Mouse (Mus musculus): ENCODE measurements around the gene Nipal1. TPM values are rescaled to one million over a fixed set of nuclear protein-coding genes. Genes with fewer than 3 reads are reported as not detected.

The Nipal1 gene
- polyA plus RNA-seq, 2 experiments = 1.7 to 10.0 TPM

GRCm38 (mm10) chr5:72643655-72644054 is 3.9 kb upstream of the Nipal1 start:
- Histone ChIP-seq H3K36me3 (replicated peaks; ENCODE audit: control insufficient read depth, insufficient read depth, low read depth) (no peaks in the 10 kb centered on the region), H3K27me3 (ENCODE audit: control insufficient read depth, insufficient read depth, low read length) (peaks cover 2% of the 10 kb centered on the region; the same call in 1 of the 2 replicates), H3K4me2 (ENCODE audit: low read depth) (no peak overlapping the region), H3K27ac (no peak overlapping the region), H3K9me3 (ENCODE audit: control insufficient read depth, low read length) (no peaks in the 10 kb centered on the region), H3K4me1 (replicated peaks; ENCODE audit: control insufficient read depth in 2 of 2, insufficient read depth in 2 of 2, low read length in 1 of 2) (no peaks in the 10 kb centered on the region), H3K9ac (replicated peaks) (no peak overlapping the region), H3K4me3 (ENCODE audit: insufficient read depth in 1 of 2, low read depth in 2 of 2, low read length in 2 of 2) (no peak overlapping the region)
- 47% methylated on average over 7 of the region's 7 CpGs for WGBS (ENCODE audit: insufficient replicate concordance)
- no peak for ATAC-seq (ENCODE audit: insufficient read depth)
- no peak for DNase-seq (ENCODE audit: low read depth in 3 of 3, low spot score in 3 of 3)
- TF ChIP-seq EP300 (IDR thresholded peaks at IDR 0.05; ENCODE audit: low read depth) (no peak), CTCF (IDR thresholded peaks at IDR 0.05; ENCODE audit: low read depth) (no peak)

DNA sequence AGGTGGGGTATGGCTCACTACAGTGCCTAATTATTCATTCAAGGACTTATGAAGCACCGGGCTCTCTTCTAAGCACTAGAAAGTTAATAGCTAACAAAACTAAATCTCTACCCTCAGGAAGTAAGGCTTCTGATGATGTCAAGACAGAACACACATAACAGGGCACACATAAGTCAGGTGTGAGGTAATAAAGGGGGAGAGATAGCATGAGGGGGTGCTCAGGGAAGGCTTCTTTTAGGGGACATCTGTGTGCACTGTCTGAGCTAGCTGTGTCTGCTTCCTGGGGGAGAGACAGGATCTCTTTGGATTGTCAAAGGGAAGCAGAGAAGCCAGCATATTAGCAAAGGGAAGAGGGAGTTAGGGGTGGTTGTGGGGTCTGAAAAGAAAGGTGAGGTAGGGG is 3.4 kb upstream of the Nipal1 start, which contains the start of gene Cnga1:
TSS of gene Cnga1 (minus strand) at position 101 of the 400 bp plus-strand sequence.
- H3K9ac ChIP-seq (replicated peaks) = no peak within 1 kb of the TSS
- peaks cover 2% of the 10 kb centered on the region; the same call in 1 of the 2 replicates for H3K27me3 ChIP-seq (ENCODE audit: control insufficient read depth, insufficient read depth, low read length)
- no peak within 1 kb of the TSS for H3K4me2 ChIP-seq (ENCODE audit: low read depth)
- ATAC-seq (ENCODE audit: insufficient read depth) (no peak), DNase-seq (ENCODE audit: low read depth in 3 of 3, low spot score in 3 of 3) (no peak)
- no peak within 1 kb of the TSS for H3K27ac ChIP-seq
- H3K9me3 ChIP-seq (ENCODE audit: control insufficient read depth, low read length) = no peaks in the 10 kb centered on the region
- H3K36me3 ChIP-seq (replicated peaks; ENCODE audit: control insufficient read depth, insufficient read depth, low read depth) = no peaks in the 10 kb centered on the region
- H3K4me1 ChIP-seq (replicated peaks; ENCODE audit: control insufficient read depth in 2 of 2, insufficient read depth in 2 of 2, low read length in 1 of 2) = no peaks in the 10 kb centered on the region
- WGBS (ENCODE audit: insufficient replicate concordance) = 79% methylated on average over 1 of the region's 1 CpGs
- TF ChIP-seq EP300 (IDR thresholded peaks at IDR 0.05; ENCODE audit: low read depth) (no peak), CTCF (IDR thresholded peaks at IDR 0.05; ENCODE audit: low read depth) (no peak)
- no peak within 1 kb of the TSS for H3K4me3 ChIP-seq (ENCODE audit: insufficient read depth in 1 of 2, low read depth in 2 of 2, low read length in 2 of 2)

DNA sequence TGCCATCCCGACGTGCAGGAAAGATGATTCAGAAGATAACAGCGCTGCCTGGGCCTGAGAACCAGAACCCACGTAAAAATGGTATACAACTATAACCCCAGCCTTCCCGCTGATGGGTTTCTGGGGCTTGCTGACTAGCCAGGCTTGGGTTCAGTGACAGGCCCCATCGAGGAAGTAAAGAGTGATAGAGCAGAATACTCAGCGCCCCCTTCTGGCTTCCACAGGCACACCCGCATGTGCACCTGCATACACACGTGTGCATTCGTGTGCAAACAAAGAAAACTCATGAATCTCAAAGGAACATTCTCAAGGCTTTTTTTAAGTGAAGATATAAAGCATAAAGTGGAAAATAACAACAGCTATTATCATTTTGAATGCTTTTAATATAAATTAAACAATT is 1.5 kb upstream of the Nipal1 start:
- TF ChIP-seq CTCF (IDR thresholded peaks at IDR 0.05; ENCODE audit: low read depth) = peak; percentile 54
- no peak for TF ChIP-seq EP300 (IDR thresholded peaks at IDR 0.05; ENCODE audit: low read depth)
- H3K4me3 ChIP-seq (ENCODE audit: insufficient read depth in 1 of 2, low read depth in 2 of 2, low read length in 2 of 2) = no peak overlapping the region
- 26% methylated on average over 10 of the region's 10 CpGs for WGBS (ENCODE audit: insufficient replicate concordance)
- no peak for DNase-seq (ENCODE audit: low read depth in 3 of 3, low spot score in 3 of 3)
- no peak overlapping the region for H3K27ac ChIP-seq
- H3K9me3 ChIP-seq (ENCODE audit: control insufficient read depth, low read length) = no peaks in the 10 kb centered on the region
- ATAC-seq (ENCODE audit: insufficient read depth) = no peak
- H3K9ac ChIP-seq (replicated peaks) = no peak overlapping the region
- H3K4me1 ChIP-seq (replicated peaks; ENCODE audit: control insufficient read depth in 2 of 2, insufficient read depth in 2 of 2, low read length in 1 of 2) = 0 out of 4 replicates have a peak, but pooled peaks cover 0 to 2% of the 10 kb centered on the region in 2 experiments
- peaks cover 2% of the 10 kb centered on the region; the same call in 1 of the 2 replicates for H3K27me3 ChIP-seq (ENCODE audit: control insufficient read depth, insufficient read depth, low read length)
- H3K36me3 ChIP-seq (replicated peaks; ENCODE audit: control insufficient read depth, insufficient read depth, low read depth) = no peaks in the 10 kb centered on the region
- H3K4me2 ChIP-seq (ENCODE audit: low read depth) = no peak overlapping the region

GRCm38 (mm10) chr5:72646996-72647395 is 599 bp upstream of the Nipal1 start:
- DNase-seq (ENCODE audit: low read depth in 3 of 3, low spot score in 3 of 3) (no peak), ATAC-seq (ENCODE audit: insufficient read depth) (no peak)
- Histone ChIP-seq H3K27ac (no peak overlapping the region), H3K9ac (replicated peaks) (no peak overlapping the region), H3K4me1 (replicated peaks; ENCODE audit: control insufficient read depth in 2 of 2, insufficient read depth in 2 of 2, low read length in 1 of 2) (peaks cover 0 to 2% of the 10 kb centered on the region in 2 experiments; a peak in 1 of 4 replicates), H3K4me2 (ENCODE audit: low read depth) (peak overlapping the region; percentile 60), H3K9me3 (ENCODE audit: control insufficient read depth, low read length) (no peaks in the 10 kb centered on the region), H3K27me3 (ENCODE audit: control insufficient read depth, insufficient read depth, low read length) (peaks cover 2% of the 10 kb centered on the region; the same call in 1 of the 2 replicates), H3K4me3 (ENCODE audit: insufficient read depth in 1 of 2, low read depth in 2 of 2, low read length in 2 of 2) (no peak overlapping the region; a peak in 1 of 4 replicates), H3K36me3 (replicated peaks; ENCODE audit: control insufficient read depth, insufficient read depth, low read depth) (no peaks in the 10 kb centered on the region)
- WGBS (ENCODE audit: insufficient replicate concordance) = 31% methylated on average over 10 of the region's 10 CpGs
- TF ChIP-seq EP300 (IDR thresholded peaks at IDR 0.05; ENCODE audit: low read depth) = no peak
- TF ChIP-seq CTCF (IDR thresholded peaks at IDR 0.05; ENCODE audit: low read depth) = no peak

DNA sequence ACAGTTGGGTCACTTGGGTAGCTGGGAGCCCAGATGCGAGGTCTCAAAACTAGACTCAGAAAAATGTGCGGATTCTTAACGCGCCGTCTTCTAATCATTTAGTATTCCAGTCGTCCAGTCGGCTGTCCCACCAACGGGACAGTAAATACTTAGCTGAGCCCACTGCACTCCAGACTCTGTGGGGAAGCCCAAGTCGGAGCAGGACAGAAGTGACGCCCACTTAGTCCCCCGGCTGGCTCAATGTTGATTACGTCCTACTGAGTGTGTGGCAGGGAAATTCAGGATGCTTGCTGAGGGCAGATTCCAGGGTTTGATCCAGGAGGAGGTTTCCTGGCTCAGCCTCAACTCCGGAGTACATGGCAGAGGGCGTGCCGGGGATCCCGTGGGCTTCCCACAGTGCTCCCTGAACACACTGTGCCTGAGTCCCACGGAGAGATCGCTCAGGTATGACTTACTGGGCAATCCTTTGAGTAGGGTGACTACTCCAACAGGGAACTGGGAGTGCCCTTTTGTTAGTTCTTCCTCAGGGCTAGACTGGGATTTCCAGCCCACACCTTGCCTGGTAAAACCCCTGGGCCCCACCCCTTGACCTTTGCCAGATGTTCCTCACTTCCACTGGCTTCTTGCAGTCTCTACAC is 482 bp downstream of the Nipal1 start:
- H3K4me1 ChIP-seq (replicated peaks; ENCODE audit: control insufficient read depth in 2 of 2, insufficient read depth in 2 of 2, low read length in 1 of 2) = peaks cover 0 to 2% of the 10 kb centered on the region in 2 experiments; a peak in 1 of 4 replicates
- TF ChIP-seq CTCF (IDR thresholded peaks at IDR 0.05; ENCODE audit: low read depth) = no peak
- H3K4me3 ChIP-seq (ENCODE audit: insufficient read depth in 1 of 2, low read depth in 2 of 2, low read length in 2 of 2) = peak overlapping the region; percentile 44 to 55
- ATAC-seq (ENCODE audit: insufficient read depth) (peak; percentile 60), DNase-seq (ENCODE audit: low read depth in 3 of 3, low spot score in 3 of 3) (no peak)
- H3K27me3 ChIP-seq (ENCODE audit: control insufficient read depth, insufficient read depth, low read length) = peaks cover 2% of the 10 kb centered on the region; the same call in 1 of the 2 replicates
- no peaks in the 10 kb centered on the region for H3K9me3 ChIP-seq (ENCODE audit: control insufficient read depth, low read length)
- H3K27ac ChIP-seq = no peak overlapping the region
- H3K36me3 ChIP-seq (replicated peaks; ENCODE audit: control insufficient read depth, insufficient read depth, low read depth) = no peaks in the 10 kb centered on the region
- peak overlapping the region; percentile 60 for H3K4me2 ChIP-seq (ENCODE audit: low read depth)
- 0 out of 2 replicates have a peak overlapping the region, but pooled peaks have one; percentile 11 for H3K9ac ChIP-seq (replicated peaks)
- WGBS (ENCODE audit: insufficient replicate concordance) = 7% methylated on average over 18 of the region's 18 CpGs

Measured in liver, embryonic 14.5 days (tissue).